Mouse (Mus musculus) liver, postnatal 0 days (tissue): ENCODE measurements around the gene Dpp7. TPM values are rescaled to one million over a fixed set of nuclear protein-coding genes. Genes with fewer than 3 reads are reported as not detected.

ENCODE experiments used
- ATAC-seq: fragments of 200-750 bp; cut with Nextera tagmentation; 2 replicates; pipeline ENCODE4 v1.8.0; 2017; ENCODE audit warnings: mild to moderate bottlenecking, moderate library complexity
- DNase-seq: peaks from one replicate; pipeline ENCODE4 v3.0.0-alpha.2; 2016
- H3K27ac ChIP-seq: fragments of 300-500 bp; sonication (generic); 2 replicates; pipeline ENCODE4 v1.5.1; 2014; ENCODE audit warnings: antibody characterized with exemption, moderate library complexity, mild to moderate bottlenecking, low read depth
- H3K27me3 ChIP-seq: fragments of 300-500 bp; sonication (generic); 2 replicates; pipeline ENCODE4 v1.6.1; 2014; ENCODE audit warnings: low read length, control low read depth, mixed read lengths; ENCODE audit not compliant: insufficient read depth
- H3K36me3 ChIP-seq: fragments of 300-500 bp; sonication (generic); replicated peaks from 2 replicates; pipeline ENCODE4 v1.6.1; 2014; ENCODE audit warnings: mild to moderate bottlenecking, control low read depth, low read length, moderate library complexity, mixed read lengths; ENCODE audit not compliant: insufficient read depth
- H3K4me1 ChIP-seq: fragments of 300-500 bp; sonication (generic); 2 replicates; pipeline ENCODE4 v1.6.1; 2014; ENCODE audit warnings: antibody characterized with exemption, mild to moderate bottlenecking, control low read depth; ENCODE audit not compliant: insufficient read depth
- H3K4me2 ChIP-seq: fragments of 300-500 bp; sonication (generic); 2 replicates; pipeline ENCODE4 v1.6.1; 2014; ENCODE audit warnings: low read depth, mild to moderate bottlenecking, low read length, moderate library complexity, mixed read lengths
- H3K4me3 ChIP-seq: fragments of 300-500 bp; sonication (generic); 2 replicates; pipeline ENCODE4 v1.5.1; 2014; ENCODE audit warnings: low read depth, low read length
- H3K9ac ChIP-seq: fragments of 300-500 bp; sonication (generic); replicated peaks from 2 replicates; pipeline ENCODE4 v1.6.1; 2014; ENCODE audit warnings: mild to moderate bottlenecking, moderate library complexity
- H3K9me3 ChIP-seq: fragments of 300-500 bp; sonication (generic); 2 replicates; pipeline ENCODE4 v1.6.1; 2016; ENCODE audit warnings: mild to moderate bottlenecking, control low read depth, low read length, mixed read lengths
- CTCF ChIP-seq: sonication (generic); IDR thresholded peaks from 2 replicates; pipeline ENCODE4 v1.5.1; 2016; ENCODE audit warnings: antibody characterized with exemption, low read depth
- EP300 ChIP-seq: IDR thresholded peaks from 2 replicates; pipeline ENCODE4 v1.6.1; 2016; ENCODE audit warnings: antibody characterized with exemption, low read depth, mild to moderate bottlenecking
- WGBS: fragments of 180-500 bp; shearing (Covaris S2); extraction: QIAGEN DNeasy Blood & Tissue Kit; methylation state at CpG from one replicate; pipeline ENCODE4 v1.1.7; 2014; ENCODE audit not compliant: insufficient replicate concordance; 5-methylcytosine and 5-hydroxymethylcytosine counted together
- polyA plus RNA-seq: library from polyadenylated mRNA; unstranded; fragments of >200 nt; fragmentation: Nextera tagmentation; extraction: Ambion mirVana; gene quantifications from 2 replicates; pipeline ENCODE4 v1.2.1, GENCODE M21; 2015

The Dpp7 gene
- polyA plus RNA-seq, 1 experiment from 2014 or later, result 15.4 TPM

DNA sequence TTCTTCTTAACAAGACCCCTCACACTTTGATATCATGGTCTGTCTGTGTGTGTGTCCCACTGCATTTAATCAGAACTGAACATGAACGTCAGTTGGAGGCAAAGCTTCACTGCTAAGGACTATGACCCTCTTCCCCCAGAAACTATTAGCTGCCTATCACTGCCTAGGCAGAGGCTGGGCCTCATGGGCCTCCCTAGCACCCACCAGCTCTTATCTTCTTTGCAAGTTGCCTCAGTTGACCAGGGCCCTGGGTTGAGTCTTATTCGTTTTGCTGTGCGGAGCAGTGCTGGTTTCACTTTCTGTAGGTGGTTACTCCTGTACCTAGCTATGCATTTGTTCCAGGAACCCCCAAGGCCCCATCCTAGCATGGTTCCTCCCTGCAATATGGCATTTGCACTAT, 13.8 kb upstream of the Dpp7 start:
- H3K9me3 ChIP-seq, result no peaks in the 10 kb centered on the region
- ATAC-seq (no peak), DNase-seq (no peak)
- WGBS, result 46% methylated on average over 3 of the region's 3 CpGs
- TF ChIP-seq EP300 (0 out of 2 replicates have a peak, but pooled peaks have one; percentile 13), CTCF (no peak)
- H3K4me2 ChIP-seq, result no peak overlapping the region
- H3K4me1 ChIP-seq, result peaks cover 30% of the 10 kb centered on the region
- H3K4me3 ChIP-seq, result no peak overlapping the region
- H3K9ac ChIP-seq, result no peak overlapping the region; the same call in 1 of the 2 replicates
- no peaks in the 10 kb centered on the region for H3K36me3 ChIP-seq
- H3K27me3 ChIP-seq, result 0 out of 2 replicates have a peak, but pooled peaks cover 5% of the 10 kb centered on the region
- H3K27ac ChIP-seq, result no peak overlapping the region

GRCm38 (mm10) chr2:25365091-25365761, 9.1 kb upstream of the Dpp7 start, which contains the start of gene Uap1l1:
TSS of gene Uap1l1 (minus strand) at chr2:25365682.
- Histone ChIP-seq H3K9me3 (no peaks in the 10 kb centered on the region), H3K4me1 (peaks cover 21% of the 10 kb centered on the region), H3K4me3 (peak within 1 kb of the TSS; percentile 72), H3K9ac (peak within 1 kb of the TSS; percentile 76), H3K36me3 (peaks cover 10% of the 10 kb centered on the region; the same call in 1 of the 2 replicates), H3K27ac (peak within 1 kb of the TSS; percentile 68), H3K27me3 (0 out of 2 replicates have a peak, but pooled peaks cover 5% of the 10 kb centered on the region), H3K4me2 (peak within 1 kb of the TSS; percentile 93)
- TF ChIP-seq CTCF (0 out of 2 replicates have a peak, but pooled peaks have one; percentile 1), EP300 (no peak)
- DNase-seq (peak; percentile 82), ATAC-seq (peak; percentile 75)
- 2% methylated on average over 35 of the region's 54 CpGs for WGBS

DNA sequence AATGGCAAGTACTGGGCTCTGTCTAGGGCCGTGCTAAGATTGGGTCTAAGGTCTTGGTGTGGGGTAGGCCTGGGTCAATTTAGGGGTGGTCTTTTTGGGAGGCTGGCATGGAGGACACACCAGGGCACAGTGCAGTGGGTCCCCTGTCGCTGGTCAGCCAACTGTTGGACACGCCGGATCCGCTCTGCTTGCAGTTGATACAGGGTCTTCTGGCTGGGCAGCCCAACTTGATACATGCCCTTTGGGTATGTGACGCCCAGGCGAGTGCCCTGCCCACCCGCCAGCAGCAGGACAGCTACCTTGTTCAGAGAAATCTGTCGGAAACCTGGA, 8.6 kb upstream of the Dpp7 start:
- H3K27ac ChIP-seq, result no peak overlapping the region
- 0 out of 2 replicates have a peak, but pooled peaks cover 5% of the 10 kb centered on the region for H3K27me3 ChIP-seq
- DNase-seq (no peak), ATAC-seq (no peak)
- peak overlapping the region; percentile 93 for H3K4me2 ChIP-seq
- TF ChIP-seq EP300 (no peak), CTCF (no peak)
- H3K4me1 ChIP-seq, result peaks cover 21% of the 10 kb centered on the region
- peak overlapping the region; percentile 72 for H3K4me3 ChIP-seq
- no peaks in the 10 kb centered on the region for H3K9me3 ChIP-seq
- WGBS, result 36% methylated on average over 9 of the region's 9 CpGs
- H3K9ac ChIP-seq, result peak overlapping the region; percentile 76
- peaks cover 10% of the 10 kb centered on the region; the same call in 1 of the 2 replicates for H3K36me3 ChIP-seq

DNA sequence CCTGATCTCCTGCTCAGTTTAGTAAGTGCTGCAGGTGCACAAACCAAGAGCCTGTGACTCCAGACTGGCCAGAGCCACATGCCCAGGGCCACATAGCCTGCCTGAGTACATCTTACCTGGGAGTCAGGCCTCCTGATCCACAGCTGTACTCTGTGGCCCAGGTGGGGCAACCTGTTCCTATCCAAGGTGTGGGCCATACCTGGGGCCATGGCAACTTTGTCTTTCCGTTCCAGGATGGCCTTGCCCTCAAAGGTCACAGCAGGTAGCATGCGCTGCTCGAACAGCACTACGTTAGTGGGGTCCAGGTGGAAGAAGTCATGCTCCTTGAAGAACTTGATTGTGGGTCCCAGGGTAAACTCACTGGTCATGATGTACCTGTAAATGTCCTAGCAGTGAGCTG, 8.2 kb upstream of the Dpp7 start:
- no peaks in the 10 kb centered on the region for H3K9me3 ChIP-seq
- no peak overlapping the region; the same call in 1 of the 2 replicates for H3K4me3 ChIP-seq
- peaks cover 10% of the 10 kb centered on the region; the same call in 1 of the 2 replicates for H3K36me3 ChIP-seq
- TF ChIP-seq CTCF (no peak), EP300 (no peak)
- no peak for ATAC-seq
- no peak for DNase-seq
- peak overlapping the region; percentile 93 for H3K4me2 ChIP-seq
- 92% methylated on average over 4 of the region's 4 CpGs for WGBS
- 0 out of 2 replicates have a peak, but pooled peaks cover 5% of the 10 kb centered on the region for H3K27me3 ChIP-seq
- peaks cover 21% of the 10 kb centered on the region for H3K4me1 ChIP-seq
- no peak overlapping the region for H3K27ac ChIP-seq
- H3K9ac ChIP-seq, result no peak overlapping the region; the same call in 1 of the 2 replicates

DNA sequence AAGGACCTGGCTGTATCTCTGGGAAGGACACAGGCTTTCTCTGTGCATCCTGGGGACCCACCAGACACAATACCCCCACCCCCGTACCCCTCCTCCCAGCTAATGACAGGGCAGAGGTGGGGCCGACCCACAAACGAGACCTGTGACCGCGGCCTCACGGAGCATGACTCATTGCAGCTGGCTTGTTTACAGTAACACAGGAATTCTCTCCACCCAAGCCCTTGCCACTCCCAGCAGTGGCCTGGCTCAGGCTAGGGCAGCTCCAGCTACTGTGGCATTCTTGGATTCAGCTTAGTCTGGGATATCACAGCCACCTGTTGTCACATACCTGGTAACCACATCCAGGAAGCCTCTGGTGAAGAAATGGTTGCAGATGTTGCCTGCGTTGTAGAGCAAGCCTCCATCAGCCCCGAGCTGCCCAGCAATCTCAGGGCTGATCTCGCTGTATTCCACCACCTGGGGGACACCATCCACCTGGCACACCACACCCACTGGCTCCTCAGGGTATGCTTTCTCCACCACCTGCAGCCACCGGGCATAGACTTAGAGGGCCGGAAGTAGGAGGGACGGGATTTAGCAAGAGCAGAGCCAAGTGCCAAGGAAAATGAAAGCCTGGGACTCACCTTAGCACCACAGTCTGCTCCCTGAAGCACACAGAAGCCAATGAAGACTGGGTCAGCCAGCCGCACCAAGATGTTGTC, 7.5 kb upstream of the Dpp7 start:
- Histone ChIP-seq H3K4me2 (no peak overlapping the region), H3K9me3 (no peaks in the 10 kb centered on the region), H3K27ac (no peak overlapping the region), H3K4me3 (no peak overlapping the region), H3K36me3 (peaks cover 10% of the 10 kb centered on the region; the same call in 1 of the 2 replicates), H3K27me3 (0 out of 2 replicates have a peak, but pooled peaks cover 5% of the 10 kb centered on the region), H3K9ac (no peak overlapping the region), H3K4me1 (peaks cover 21% of the 10 kb centered on the region)
- TF ChIP-seq EP300, result no peak
- TF ChIP-seq CTCF, result no peak
- WGBS, result 72% methylated on average over 13 of the region's 13 CpGs
- DNase-seq (peak; percentile 35), ATAC-seq (peak; percentile 52)

DNA sequence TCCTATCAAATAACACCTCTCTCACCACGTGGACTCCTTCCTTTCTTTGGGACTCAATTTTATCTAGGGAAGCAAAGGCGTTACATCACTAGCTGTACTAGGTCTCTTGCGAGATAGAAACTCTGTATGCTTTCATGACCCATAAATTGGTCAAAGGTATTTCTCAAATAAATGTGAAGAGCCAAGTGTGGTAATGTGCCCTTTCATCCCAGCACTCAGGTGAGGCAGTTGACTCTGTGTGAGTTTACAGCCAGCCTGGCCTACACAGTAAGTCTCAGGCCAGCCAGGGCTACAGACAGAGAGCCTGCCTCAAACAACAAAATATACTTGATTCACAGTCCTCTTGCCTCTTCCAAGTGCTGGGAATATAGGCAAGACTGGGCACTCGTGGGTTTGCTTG, 3.7 kb upstream of the Dpp7 start:
- H3K27me3 ChIP-seq, result no peaks in the 10 kb centered on the region
- H3K9me3 ChIP-seq, result no peaks in the 10 kb centered on the region
- WGBS, result 58% methylated on average over 4 of the region's 4 CpGs
- peak overlapping the region; percentile 22; the same call in 1 of the 2 replicates for H3K27ac ChIP-seq
- H3K4me3 ChIP-seq, result no peak overlapping the region
- peaks cover 10% of the 10 kb centered on the region; the same call in 1 of the 2 replicates for H3K36me3 ChIP-seq
- peaks cover 33% of the 10 kb centered on the region for H3K4me1 ChIP-seq
- ATAC-seq, result peak; percentile 57
- no peak overlapping the region for H3K4me2 ChIP-seq
- TF ChIP-seq EP300 (no peak), CTCF (no peak)
- DNase-seq, result no peak
- H3K9ac ChIP-seq, result no peak overlapping the region
